Mouse (Mus musculus) forebrain, postnatal 0 days (tissue): ENCODE results near the gene Cpsf7. TPM values are rescaled to one million over a fixed set of nuclear protein-coding genes. Genes with fewer than 3 reads are reported as not detected.

Source experiments
- ATAC-seq: fragments of 200-750 bp; cut with Nextera tagmentation; 2 replicates; pipeline ENCODE4 v1.8.0; 2017; ENCODE audit warnings: mild to moderate bottlenecking, moderate library complexity
- DNase-seq: peaks from one replicate; pipeline ENCODE4 v3.0.0-alpha.2; 2015
- H3K27ac ChIP-seq: fragments of 300-500 bp; sonication (generic); 2 replicates; pipeline ENCODE4 v1.5.1; 2014; ENCODE audit warnings: low read depth, mild to moderate bottlenecking, antibody characterized with exemption, low read length, moderate library complexity, mixed read lengths
- H3K27me3 ChIP-seq: fragments of 300-500 bp; sonication (generic); 2 replicates; pipeline ENCODE4 v1.6.1; 2014; ENCODE audit warnings: mild to moderate bottlenecking, low read length, mixed read lengths; ENCODE audit not compliant: insufficient read depth
- H3K36me3 ChIP-seq: fragments of 300-500 bp; sonication (generic); 2 replicates; pipeline ENCODE4 v1.6.1; 2014; ENCODE audit warnings: mild to moderate bottlenecking, moderate library complexity; ENCODE audit not compliant: insufficient read depth
- H3K4me1 ChIP-seq: fragments of 300-500 bp; sonication (generic); 2 replicates; pipeline ENCODE4 v1.6.1; 2014; ENCODE audit warnings: antibody characterized with exemption; ENCODE audit not compliant: insufficient read depth
- H3K4me2 ChIP-seq: fragments of 300-500 bp; sonication (generic); 2 replicates; pipeline ENCODE4 v1.6.1; 2014; ENCODE audit warnings: low read depth, mild to moderate bottlenecking, moderate library complexity
- H3K4me3 ChIP-seq: fragments of 300-500 bp; sonication (generic); 2 replicates; pipeline ENCODE4 v1.5.1; 2014; ENCODE audit warnings: low read depth, low read length, mixed read lengths
- H3K9ac ChIP-seq: fragments of 300-500 bp; sonication (generic); 2 replicates; pipeline ENCODE4 v1.6.1; 2014; ENCODE audit warnings: mild to moderate bottlenecking
- H3K9me3 ChIP-seq: fragments of 300-500 bp; sonication (generic); 2 replicates; pipeline ENCODE4 v1.6.1; 2016; ENCODE audit warnings: low read length
- CTCF ChIP-seq: sonication (generic); IDR thresholded peaks from 2 replicates; pipeline ENCODE4 v1.5.1; 2016; ENCODE audit warnings: antibody characterized with exemption, control low read depth, low read depth
- WGBS: fragments of 180-500 bp; shearing (Covaris S2); extraction: QIAGEN DNeasy Blood & Tissue Kit; methylation state at CpG from one replicate; pipeline ENCODE4 v1.1.7; 2014; 5-methylcytosine and 5-hydroxymethylcytosine counted together
- polyA plus RNA-seq: library from polyadenylated mRNA; unstranded; fragments of >200 nt; fragmentation: Nextera tagmentation; extraction: Ambion mirVana; gene quantifications from 2 replicates; pipeline ENCODE4 v1.2.1, GENCODE M21; 2015
- total RNA-seq: library from RNA; depleted of rRNA; stranded (reverse); fragments of >200 nt; gene quantifications from 2 replicates; pipeline ENCODE4 v1.2.3, GENCODE M21; 2014; rRNA removed

Cpsf7 gene
- total and polyA plus RNA-seq, 2 experiments from 2014 or later: 41.9 to 74.9 TPM

DNA sequence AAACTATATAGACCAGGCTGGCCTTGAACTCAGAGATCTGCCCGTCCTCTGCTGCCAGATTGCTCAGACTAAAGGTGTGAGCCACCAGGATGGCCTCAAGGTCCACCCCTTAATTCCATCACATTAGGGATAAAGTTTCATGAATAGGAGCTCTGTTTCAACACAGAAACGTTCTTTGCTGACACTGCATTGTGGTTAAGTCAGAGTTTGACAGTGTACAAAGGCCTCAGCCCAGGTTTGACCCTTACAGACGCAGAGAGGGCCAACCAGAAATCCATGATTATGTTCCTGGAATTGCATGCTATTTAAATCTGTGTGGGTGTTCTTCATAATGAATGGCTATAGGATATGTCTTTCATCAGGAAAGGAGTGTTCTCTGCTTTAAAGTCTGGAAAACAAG, 65.2 kb downstream of the Cpsf7 start:
- no peaks in the 10 kb centered on the region for H3K9me3 ChIP-seq
- ATAC-seq (no peak), DNase-seq (no peak)
- no peak overlapping the region for H3K4me2 ChIP-seq
- no peak for TF ChIP-seq CTCF
- peaks cover 41% of the 10 kb centered on the region for H3K36me3 ChIP-seq
- no peaks in the 10 kb centered on the region for H3K4me1 ChIP-seq
- 73% methylated on average over 3 of the region's 3 CpGs for WGBS
- H3K4me3 ChIP-seq: no peak overlapping the region
- no peaks in the 10 kb centered on the region for H3K27me3 ChIP-seq
- no peak overlapping the region for H3K27ac ChIP-seq
- H3K9ac ChIP-seq: no peak overlapping the region

- Histone ChIP-seq H3K27me3 (no peaks in the 10 kb centered on the region), H3K4me3 (no peak overlapping the region), H3K4me2 (no peak overlapping the region), H3K27ac (no peak overlapping the region), H3K4me1 (no peaks in the 10 kb centered on the region), H3K9ac (no peak overlapping the region), H3K9me3 (no peaks in the 10 kb centered on the region), H3K36me3 (peaks cover 51% of the 10 kb centered on the region)
- WGBS: 96% methylated on average over 6 of the region's 6 CpGs
- TF ChIP-seq CTCF: no peak
- ATAC-seq (no peak), DNase-seq (no peak)
Measured at GRCm38 (mm10) chr19:10591659-10592377, 66.8 kb downstream of the Cpsf7 start.

Other genes starting within 250 kb of the Cpsf7 start
- gene Dagla, start 220.4 kb upstream of the Cpsf7 start, total RNA-seq: 17.4 and 21.8 TPM in 2 replicates
- 8.2 and 11.2 TPM in 2 replicates for gene Dagla, start 220.4 kb upstream of the Cpsf7 start, polyA plus RNA-seq
- gene Syt7, start 136.2 kb upstream of the Cpsf7 start, total RNA-seq: 91.6 and 110 TPM in 2 replicates
- gene Syt7, start 136.2 kb upstream of the Cpsf7 start, polyA plus RNA-seq: 14.9 and 19.2 TPM in 2 replicates
- 6.5 and 7.7 TPM in 2 replicates for gene Lrrc10b, start 67.8 kb upstream of the Cpsf7 start, total RNA-seq
- gene Lrrc10b, start 67.8 kb upstream of the Cpsf7 start, polyA plus RNA-seq: 1.1 and 2.5 TPM in 2 replicates
- gene Ppp1r32, start 42.3 kb upstream of the Cpsf7 start, total RNA-seq: 3.5 and 5.1 TPM in 2 replicates
- 4.4 and 6.0 TPM in 2 replicates for gene Ppp1r32, start 42.3 kb upstream of the Cpsf7 start, polyA plus RNA-seq
- gene Sdhaf2, start 876 bp downstream of the Cpsf7 start, total RNA-seq: 51.1 and 62.9 TPM in 2 replicates
- gene Sdhaf2, start 876 bp downstream of the Cpsf7 start, polyA plus RNA-seq: 53.6 and 59.5 TPM in 2 replicates
- gene Tmem216, start 31.0 kb downstream of the Cpsf7 start, total RNA-seq: 23.5 and 26.9 TPM in 2 replicates
- 36.6 and 46.4 TPM in 2 replicates for gene Tmem216, start 31.0 kb downstream of the Cpsf7 start, polyA plus RNA-seq
- 21.4 and 24.9 TPM in 2 replicates for gene Cyb561a3, start 51.9 kb downstream of the Cpsf7 start, total RNA-seq
- gene Cyb561a3, start 51.9 kb downstream of the Cpsf7 start, polyA plus RNA-seq: 18.9 and 22.0 TPM in 2 replicates
- gene Tmem138, start 52.1 kb downstream of the Cpsf7 start, total RNA-seq: 16.6 and 21.2 TPM in 2 replicates
- gene Tmem138, start 52.1 kb downstream of the Cpsf7 start, polyA plus RNA-seq: 28.3 and 31.7 TPM in 2 replicates
- gene Ddb1, start 80.1 kb downstream of the Cpsf7 start, total RNA-seq: 245 and 273 TPM in 2 replicates
- gene Ddb1, start 80.1 kb downstream of the Cpsf7 start, polyA plus RNA-seq: 130 and 145 TPM in 2 replicates
- gene Tkfc, start 80.4 kb downstream of the Cpsf7 start, total RNA-seq: 8.8 and 12.8 TPM in 2 replicates
- gene Tkfc, start 80.4 kb downstream of the Cpsf7 start, polyA plus RNA-seq: 19.3 and 22.7 TPM in 2 replicates
- gene Vwce, start 108.9 kb downstream of the Cpsf7 start, total RNA-seq: 1.5 and 1.7 TPM in 2 replicates
- gene Vwce, start 108.9 kb downstream of the Cpsf7 start, polyA plus RNA-seq: 0.44 and 0.88 TPM in 2 replicates
- not detected in 2 replicates for gene Pga5, start 152.8 kb downstream of the Cpsf7 start, total RNA-seq
- not detected in 2 replicates for gene Pga5, start 152.8 kb downstream of the Cpsf7 start, polyA plus RNA-seq
- 27.9 and 29.0 TPM in 2 replicates for gene Vps37c, start 163.5 kb downstream of the Cpsf7 start, total RNA-seq
- 34.5 TPM in 2 replicates for gene Vps37c, start 163.5 kb downstream of the Cpsf7 start, polyA plus RNA-seq
- 0.10 TPM in 1 of 2 replicates, not detected in the other for gene Cd5, start 213.7 kb downstream of the Cpsf7 start, total RNA-seq
- gene Cd5, start 213.7 kb downstream of the Cpsf7 start, polyA plus RNA-seq: 0.24 and 0.52 TPM in 2 replicates